ENCODE assay signal across 12 mouse cellular contexts in the genomic region with DNA sequence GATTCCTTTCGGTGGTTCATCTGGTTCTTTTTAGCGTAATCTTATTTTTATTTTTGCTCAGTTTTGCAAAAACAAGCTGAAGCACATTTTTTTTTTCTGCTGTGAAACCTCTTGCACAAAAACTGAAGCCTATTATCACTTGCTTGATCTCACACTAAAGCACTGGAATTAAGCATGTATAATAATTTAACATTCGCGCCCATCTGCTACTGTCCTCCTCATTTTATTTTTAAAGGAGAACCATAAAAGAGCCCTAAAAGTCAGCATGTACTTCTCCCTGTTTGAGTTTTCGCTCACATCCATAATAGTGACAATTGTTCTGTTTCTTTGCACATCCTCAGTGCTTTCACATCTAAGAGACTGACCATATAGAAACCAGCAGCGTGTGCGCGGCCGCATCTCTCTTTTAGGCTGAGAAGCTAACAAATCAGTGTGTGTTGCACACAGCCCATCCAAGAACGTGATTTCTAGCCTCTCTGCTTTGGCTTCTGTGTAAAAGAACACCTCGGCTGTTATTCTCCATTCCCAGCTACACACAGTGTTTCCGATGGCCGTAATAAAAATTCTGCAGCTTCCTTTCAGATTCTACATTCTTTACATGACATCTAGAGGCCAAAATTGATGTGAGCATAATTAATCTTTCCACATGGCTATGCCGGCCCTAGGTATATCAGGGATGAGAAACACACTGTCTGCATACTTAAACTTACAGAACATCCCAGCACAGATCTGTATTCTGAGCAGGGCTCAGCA.
DNase-seq lines count a peak whose midpoint lies in the region; ATAC-seq and TF ChIP-seq lines count a peak whose summit lies in the region.
"Had no signal": no experiment of that assay in that cellular context is flagged by ENCODE, and none has a peak within 500 bp of the region (broad histone marks: within the 10 kb centered on the region; RNA-seq: fewer than 3 reads in every experiment).

No protein-coding gene starts in this region.

- no peak overlapping the region for H3K4me3 ChIP-seq in hindbrain, embryonic 13.5 days
- H3K4me3 ChIP-seq in hindbrain, embryonic 10.5 days: no peak overlapping the region
- H3K4me3 ChIP-seq in hindbrain, embryonic 14.5 days (replicated peaks; ENCODE audit: low read length): no peak overlapping the region
- peak overlapping the region; percentile 4; the same call in 1 of the 2 replicates for H3K4me3 ChIP-seq in midbrain, embryonic 15.5 days
- no peak overlapping the region for H3K4me3 ChIP-seq in thymus, adult 2 months (ENCODE audit: control insufficient read depth, insufficient read depth, low read length)

- peak; percentile 76; the same call in 1 of the 2 replicates for ATAC-seq in hindbrain, embryonic 13.5 days (ENCODE audit: low FRiP score)
- ATAC-seq in hindbrain, embryonic 14.5 days (ENCODE audit: low FRiP score): peak; percentile 46; the same call in 1 of the 2 replicates
- ATAC-seq in midbrain, embryonic 15.5 days (replicated peaks): peak; percentile 91

- no peaks in the 10 kb centered on the region for H3K9me3 ChIP-seq in hindbrain, embryonic 13.5 days
- H3K9me3 ChIP-seq in hindbrain, embryonic 10.5 days: no peaks in the 10 kb centered on the region
- H3K9me3 ChIP-seq in hindbrain, embryonic 14.5 days (ENCODE audit: control insufficient read depth, low read length): no peaks in the 10 kb centered on the region
- no peaks in the 10 kb centered on the region for H3K9me3 ChIP-seq in midbrain, embryonic 15.5 days

- no peaks in the 10 kb centered on the region for H3K36me3 ChIP-seq in hindbrain, embryonic 13.5 days
- no peaks in the 10 kb centered on the region for H3K36me3 ChIP-seq in hindbrain, embryonic 10.5 days
- no peaks in the 10 kb centered on the region for H3K36me3 ChIP-seq in hindbrain, embryonic 14.5 days (replicated peaks; ENCODE audit: control insufficient read depth, insufficient read depth)
- H3K36me3 ChIP-seq in midbrain, embryonic 15.5 days (replicated peaks): no peaks in the 10 kb centered on the region
- H3K36me3 ChIP-seq in thymus, adult 2 months (ENCODE audit: control insufficient read depth, insufficient read depth, low read length): no peaks in the 10 kb centered on the region

- peak overlapping the region; percentile 37 for H3K4me2 ChIP-seq in hindbrain, embryonic 13.5 days
- H3K4me2 ChIP-seq in hindbrain, embryonic 14.5 days (replicated peaks): peak overlapping the region; percentile 34
- H3K4me2 ChIP-seq in midbrain, embryonic 15.5 days: peak overlapping the region; percentile 35

- H3K4me1 ChIP-seq in hindbrain, embryonic 13.5 days (replicated peaks): peaks cover 12% of the 10 kb centered on the region
- peaks cover 5% of the 10 kb centered on the region; the same call in 1 of the 2 replicates for H3K4me1 ChIP-seq in hindbrain, embryonic 10.5 days (replicated peaks)
- H3K4me1 ChIP-seq in hindbrain, embryonic 14.5 days (replicated peaks; ENCODE audit: control insufficient read depth, insufficient read depth, low read length): peaks cover 9% of the 10 kb centered on the region; the same call in 1 of the 2 replicates
- H3K4me1 ChIP-seq in midbrain, embryonic 15.5 days: peaks cover 7% of the 10 kb centered on the region
- H3K4me1 ChIP-seq in thymus, adult 2 months (replicated peaks; ENCODE audit: control insufficient read depth, insufficient read depth, low read length): no peaks in the 10 kb centered on the region

- H3K27ac ChIP-seq in hindbrain, embryonic 13.5 days: peak overlapping the region; percentile 75
- H3K27ac ChIP-seq in hindbrain, embryonic 10.5 days: no peak overlapping the region
- H3K27ac ChIP-seq in hindbrain, embryonic 14.5 days: peak overlapping the region; percentile 80
- peak overlapping the region; percentile 63 for H3K27ac ChIP-seq in midbrain, embryonic 15.5 days
- no peak overlapping the region for H3K27ac ChIP-seq in thymus, adult 2 months (ENCODE audit: control insufficient read depth, insufficient read depth, low read length)

- WGBS in hindbrain, embryonic 13.5 days: 56% methylated on average over 14 of the region's 14 CpGs
- WGBS in hindbrain, embryonic 10.5 days: 79% methylated on average over 14 of the region's 14 CpGs
- 51% methylated on average over 14 of the region's 14 CpGs for WGBS in hindbrain, embryonic 14.5 days
- 48% methylated on average over 14 of the region's 14 CpGs for WGBS in midbrain, embryonic 15.5 days
- WGBS in thymus, adult 2 months: 80% methylated on average over 14 of the region's 14 CpGs

- H3K27me3 ChIP-seq in hindbrain, embryonic 13.5 days: no peaks in the 10 kb centered on the region
- H3K27me3 ChIP-seq in hindbrain, embryonic 10.5 days (ENCODE audit: insufficient read depth, poor library complexity, severe bottlenecking): no peaks in the 10 kb centered on the region
- no peaks in the 10 kb centered on the region for H3K27me3 ChIP-seq in hindbrain, embryonic 14.5 days (ENCODE audit: control insufficient read depth, insufficient read depth, low read length)
- H3K27me3 ChIP-seq in midbrain, embryonic 15.5 days (replicated peaks): no peaks in the 10 kb centered on the region
- H3K27me3 ChIP-seq in thymus, adult 2 months (ENCODE audit: control insufficient read depth, insufficient read depth, low read length): no peaks in the 10 kb centered on the region

- no peak for TF ChIP-seq POLR2A in thymus, adult 2 months (IDR thresholded peaks at IDR 0.05; ENCODE audit: control insufficient read depth, extremely low read depth, insufficient read depth, low read length, poor library complexity)

- no peak for DNase-seq in hindbrain, embryonic 10.5 days (ENCODE audit: low spot score)
- peak; percentile 48 for DNase-seq in brain, adult 2 months (ENCODE audit: low read depth, low spot score)
- DNase-seq in hindbrain, embryonic 14.5 days (ENCODE audit: low spot score): peak; percentile 41
- DNase-seq in liver: no peak
- no peak for DNase-seq in urinary bladder, adult 18-20 months (ENCODE audit: low spot score in 2 of 2)
- no peak for DNase-seq in thymus, adult 2 months
- DNase-seq: adrenal gland, postnatal 14 days; B cell, adult 2 months; cerebellum, adult 8-10 months; kidney, adult 2 months had no signal

- H3K9ac ChIP-seq in hindbrain, embryonic 13.5 days: peak overlapping the region; percentile 60
- H3K9ac ChIP-seq in hindbrain, embryonic 14.5 days: peak overlapping the region; percentile 1; the same call in 1 of the 2 replicates
- peak overlapping the region; percentile 23 for H3K9ac ChIP-seq in midbrain, embryonic 15.5 days

- TF ChIP-seq CTCF in thymus, adult 2 months (IDR thresholded peaks at IDR 0.05; ENCODE audit: borderline replicate concordance, control insufficient read depth, extremely low read depth, insufficient read depth, low read length, poor library complexity): no peak

Comparison
In these comparisons a context has a peak if more than half of its experiments do, and no peak if none do; other contexts are left out.
1. H3K27ac ChIP-seq: peak in hindbrain, embryonic 13.5 days (single experiment), hindbrain, embryonic 14.5 days (single experiment) and midbrain, embryonic 15.5 days (single experiment); none in hindbrain, embryonic 10.5 days (single experiment) and thymus, adult 2 months (single experiment).
2. DNase-seq: peak in brain, adult 2 months (single experiment) and hindbrain, embryonic 14.5 days (single experiment); none in hindbrain, embryonic 10.5 days (single experiment), liver (single experiment), urinary bladder, adult 18-20 months (0 of 2) and thymus, adult 2 months (single experiment).
3. H3K9ac ChIP-seq: peak in every context shown above with its lines; median percentile 60 in hindbrain, embryonic 13.5 days; 23 in midbrain, embryonic 15.5 days; 1 in hindbrain, embryonic 14.5 days.
4. Peak in every context shown above with its lines, with median percentiles within 50 percentile points of each other: ATAC-seq and H3K4me2 ChIP-seq.